Mouse (Mus musculus): ENCODE results near the gene Fam76a. TPM values are rescaled to one million over a fixed set of nuclear protein-coding genes. Genes with fewer than 3 reads are reported as not detected.

Gene Fam76a
- polyA plus RNA-seq (2014; fragmentation: Illumina TruSeq; extraction: RNeasy Lipid Tissue Mini Kit (QIAGEN cat#74804); ENCODE audit: low read depth, low replicate concordance), result 330 TPM

DNA sequence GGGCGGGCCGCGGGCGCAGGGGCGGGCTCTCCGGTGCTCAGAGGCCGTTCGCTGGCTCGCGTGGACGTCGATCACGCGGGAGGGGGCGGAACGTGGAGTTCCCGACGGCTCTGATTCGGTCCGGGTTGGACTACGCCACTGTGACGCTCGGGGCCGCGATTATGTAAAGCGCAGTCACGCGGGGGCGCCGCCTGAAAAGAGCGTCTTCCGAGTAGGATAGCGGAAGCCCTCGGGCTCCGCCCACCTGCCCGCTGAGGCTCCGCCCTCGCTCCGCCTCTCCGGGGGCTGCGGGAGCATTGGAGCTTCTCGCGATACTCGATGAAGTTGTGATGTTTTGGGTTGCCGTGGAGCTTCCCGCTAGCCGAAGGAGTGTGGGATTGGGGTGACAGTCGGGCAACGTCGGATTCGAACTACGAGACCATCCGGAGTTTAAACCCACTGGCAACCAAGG lies at the start of gene Fam76a:
TSS of gene Fam76a (minus strand) at position 1 of the 451 bp plus-strand sequence.

DNA sequence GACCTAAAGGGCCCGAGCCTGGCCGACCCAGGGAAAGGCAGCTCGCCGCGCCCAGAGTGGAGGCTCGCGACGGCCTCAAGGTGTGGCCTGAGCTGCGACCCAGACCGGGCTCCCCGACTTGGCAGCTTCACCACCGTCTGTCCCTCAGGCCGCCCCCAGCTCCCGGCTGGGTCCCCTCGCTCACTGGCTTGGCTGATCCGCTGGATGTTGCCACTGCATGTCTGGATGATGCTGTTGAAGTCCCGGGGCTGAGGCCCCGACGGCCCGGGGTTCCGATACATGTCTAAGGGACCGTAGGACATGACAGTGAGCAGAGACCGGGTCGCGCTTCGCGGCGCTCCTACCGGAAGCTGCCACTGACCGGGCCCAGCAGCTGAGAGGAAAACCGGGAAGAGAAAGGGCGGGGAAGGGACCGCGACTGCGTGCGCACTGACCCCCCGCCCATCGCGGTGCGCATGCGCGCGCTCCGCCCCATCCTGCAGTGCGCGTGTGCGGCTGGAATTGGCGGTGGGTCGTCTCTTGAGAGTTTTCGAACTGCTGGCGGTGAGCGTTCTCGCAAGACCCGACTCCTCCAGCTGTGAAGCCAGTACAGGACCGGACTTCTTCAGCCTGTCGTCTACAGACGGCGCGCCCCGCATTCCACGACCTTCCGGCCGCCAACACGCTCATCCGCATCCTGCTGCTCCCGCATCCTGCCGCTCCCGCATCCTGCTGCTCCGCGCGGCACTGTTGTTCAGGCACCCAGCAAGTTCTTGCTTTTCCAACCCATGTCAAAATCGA lies 38.1 kb downstream of the Fam76a start, which contains the start of gene Stx12:
TSS of gene Stx12 (minus strand) at position 446 of the 780 bp plus-strand sequence.

Other genes starting within 250 kb of the Fam76a start
- 8.4 TPM for gene Xkr8, start 190.0 kb downstream of the Fam76a start, polyA plus RNA-seq (2014; fragmentation: Illumina TruSeq; extraction: RNeasy Lipid Tissue Mini Kit (QIAGEN cat#74804); ENCODE audit: low read depth, low replicate concordance)
- 2.4 TPM for gene Smpdl3b, start 165.3 kb downstream of the Fam76a start, polyA plus RNA-seq (2014; fragmentation: Illumina TruSeq; extraction: RNeasy Lipid Tissue Mini Kit (QIAGEN cat#74804); ENCODE audit: low read depth, low replicate concordance)
- gene Rpa2, start 154.2 kb downstream of the Fam76a start, polyA plus RNA-seq (2014; fragmentation: Illumina TruSeq; extraction: RNeasy Lipid Tissue Mini Kit (QIAGEN cat#74804); ENCODE audit: low read depth, low replicate concordance), result 11.9 TPM
- 0.18 TPM for gene Themis2, start 126.2 kb downstream of the Fam76a start, polyA plus RNA-seq (2014; fragmentation: Illumina TruSeq; extraction: RNeasy Lipid Tissue Mini Kit (QIAGEN cat#74804); ENCODE audit: low read depth, low replicate concordance)
- 9.0 TPM for gene Ppp1r8, start 79.4 kb downstream of the Fam76a start, polyA plus RNA-seq (2014; fragmentation: Illumina TruSeq; extraction: RNeasy Lipid Tissue Mini Kit (QIAGEN cat#74804); ENCODE audit: low read depth, low replicate concordance)
- 68.1 TPM for gene Stx12, start 38.0 kb downstream of the Fam76a start, polyA plus RNA-seq (2014; fragmentation: Illumina TruSeq; extraction: RNeasy Lipid Tissue Mini Kit (QIAGEN cat#74804); ENCODE audit: low read depth, low replicate concordance)
- gene Fgr, start 51.5 kb upstream of the Fam76a start, polyA plus RNA-seq (2014; fragmentation: Illumina TruSeq; extraction: RNeasy Lipid Tissue Mini Kit (QIAGEN cat#74804); ENCODE audit: low read depth, low replicate concordance), result 0.29 TPM
- gene Ahdc1, start 88.7 kb upstream of the Fam76a start, polyA plus RNA-seq (2014; fragmentation: Illumina TruSeq; extraction: RNeasy Lipid Tissue Mini Kit (QIAGEN cat#74804); ENCODE audit: low read depth, low replicate concordance), result 2.3 TPM
- 135 TPM for gene Wasf2, start 207.9 kb upstream of the Fam76a start, polyA plus RNA-seq (2014; fragmentation: Illumina TruSeq; extraction: RNeasy Lipid Tissue Mini Kit (QIAGEN cat#74804); ENCODE audit: low read depth, low replicate concordance)